Mouse (Mus musculus) cerebellum, postnatal 25 days (tissue): Measurements from ENCODE around the gene Ccl22.

Experiments used
- DNase-seq, 2 experiments: peaks; one replicate each; pipeline ENCODE4 v3.0.0; 2021; ENCODE audit warnings: mixed read lengths in 2 of 2

The Ccl22 gene

GRCm38 (mm10) chr8:94778895-94779533 lies 33.6 kb downstream of the Ccl22 start:
- DNase-seq = no peak

GRCm38 (mm10) chr8:94779534-94780294 lies 34.3 kb downstream of the Ccl22 start:
- no peak for DNase-seq

- DNase-seq = no peak
These were observed 35.2 kb downstream of the Ccl22 start for GRCm38 (mm10) chr8:94780491-94781154.

- no peak for DNase-seq
These were observed 35.9 kb downstream of the Ccl22 start for GRCm38 (mm10) chr8:94781155-94781837.

GRCm38 (mm10) chr8:94781838-94782235 lies 36.4 kb downstream of the Ccl22 start:
- DNase-seq = no peak

- DNase-seq = no peak
These were observed 38.5 kb downstream of the Ccl22 start for GRCm38 (mm10) chr8:94783890-94784289.

GRCm38 (mm10) chr8:94785247-94785985 lies 40.0 kb downstream of the Ccl22 start:
- peak; percentile 26 to 52 for DNase-seq

GRCm38 (mm10) chr8:94785995-94786595 lies 40.7 kb downstream of the Ccl22 start:
- no peak for DNase-seq

GRCm38 (mm10) chr8:94787524-94788501 lies 42.4 kb downstream of the Ccl22 start:
- DNase-seq = no peak

- no peak for DNase-seq
These were observed 44.0 kb downstream of the Ccl22 start for GRCm38 (mm10) chr8:94789256-94789955.

GRCm38 (mm10) chr8:94794368-94794767 lies 49.0 kb downstream of the Ccl22 start:
- DNase-seq = no peak

GRCm38 (mm10) chr8:94794782-94795181 lies 49.4 kb downstream of the Ccl22 start:
- DNase-seq = no peak

GRCm38 (mm10) chr8:94800278-94800968 lies 55.0 kb downstream of the Ccl22 start:
- DNase-seq = no peak
